Mouse (Mus musculus) layer of hippocampus, postnatal 14 days (tissue): ENCODE results near the gene Nedd9. TPM values are rescaled to one million over a fixed set of nuclear protein-coding genes. Genes with fewer than 3 reads are reported as not detected.
A peak's percentile ranks its signal among the peaks of the same experiment; 100 is the strongest.
"Not testable (repeated sequence)": the region's sequence is repeated elsewhere in the genome, so short reads cannot be mapped to it uniquely, and the experiment has no call there.

Experiments
- DNase-seq, 2 experiments: peaks; one replicate each; pipeline ENCODE4 v3.0.0; 2021 to 2022; ENCODE audit warnings: low spot score in 2 of 2, mixed read lengths in 1 of 2
- total RNA-seq, 2 experiments: library from RNA; stranded (reverse); gene quantifications; 2 replicates each; pipeline ENCODE4 v1.2.3; 2021

The Nedd9 gene
- total RNA-seq, 2 experiments from 2014 or later = 16.5 to 20.6 TPM

- DNase-seq = no peak
Measured at GRCm38 (mm10) chr13:41376111-41376510, 111.1 kb downstream of the Nedd9 start.

GRCm38 (mm10) chr13:41375696-41376095 is 111.5 kb downstream of the Nedd9 start:
- no peak for DNase-seq

- DNase-seq = no peak
Measured at GRCm38 (mm10) chr13:41374886-41375285, 112.3 kb downstream of the Nedd9 start.

GRCm38 (mm10) chr13:41372555-41373460 is 114.4 kb downstream of the Nedd9 start:
- no peak for DNase-seq

GRCm38 (mm10) chr13:41371547-41371946 is 115.6 kb downstream of the Nedd9 start:
- DNase-seq = no peak

- no peak for DNase-seq
Measured at GRCm38 (mm10) chr13:41368612-41369011, 118.5 kb downstream of the Nedd9 start.

- no peak for DNase-seq
Measured at GRCm38 (mm10) chr13:41367176-41367611, 120.0 kb downstream of the Nedd9 start.

DNA sequence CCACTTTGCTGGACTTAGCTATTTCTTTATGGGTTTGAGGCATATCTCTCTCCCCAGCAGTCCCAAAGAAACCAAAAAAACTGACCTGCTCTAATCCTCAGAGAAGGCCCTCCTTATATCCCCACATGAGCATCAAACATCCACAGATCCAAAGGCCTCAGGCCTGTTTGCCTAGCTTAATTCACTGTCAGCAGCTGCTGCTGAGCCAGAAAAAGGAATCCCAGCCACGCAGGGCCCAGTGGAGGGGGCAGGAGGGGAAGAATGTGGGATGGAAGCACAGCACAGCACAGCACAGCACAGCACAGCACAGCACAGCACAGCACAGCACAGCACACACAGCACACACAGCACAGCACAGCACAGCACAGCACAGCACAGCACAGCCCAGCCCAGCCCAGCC is 120.6 kb downstream of the Nedd9 start:
- not testable (repeated sequence) for DNase-seq

GRCm38 (mm10) chr13:41364273-41364672 is 122.9 kb downstream of the Nedd9 start:
- DNase-seq = no peak

GRCm38 (mm10) chr13:41362909-41363308 is 124.3 kb downstream of the Nedd9 start:
- no peak for DNase-seq

DNA sequence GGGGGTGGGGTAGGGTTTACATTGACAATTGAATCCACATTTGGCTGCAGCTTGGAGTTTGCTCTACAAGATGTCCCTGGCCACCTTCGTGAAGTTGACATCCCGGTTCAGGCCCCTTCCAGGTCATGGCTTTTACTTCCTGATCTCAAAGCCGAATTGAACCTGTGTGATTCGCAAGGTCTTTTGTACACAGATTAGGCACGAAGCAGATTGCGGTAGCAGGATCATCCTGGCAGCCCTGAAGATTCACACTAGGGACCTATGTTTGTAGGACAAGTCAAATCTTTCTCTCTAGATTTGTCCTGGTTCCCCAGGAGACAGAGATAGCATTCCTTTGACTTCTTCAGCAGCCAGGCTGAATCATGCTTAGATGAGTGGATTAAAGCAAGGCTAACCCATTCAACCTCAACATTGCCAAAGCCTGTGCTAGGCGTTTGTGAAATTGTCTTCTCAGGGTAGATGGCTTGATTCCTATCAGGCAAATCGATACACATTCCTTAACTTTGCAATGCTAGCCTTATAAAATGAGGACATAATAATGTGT is 126.8 kb downstream of the Nedd9 start:
- no peak for DNase-seq

GRCm38 (mm10) chr13:41359330-41360215 is 127.6 kb downstream of the Nedd9 start:
- no peak for DNase-seq

- peak; percentile 90 to 95 for DNase-seq
Measured at GRCm38 (mm10) chr13:41358480-41359180, 128.5 kb downstream of the Nedd9 start.

- peak in 1 of 2 experiments; percentile 43 for DNase-seq
Measured at GRCm38 (mm10) chr13:41358009-41358408, 129.2 kb downstream of the Nedd9 start.

DNA sequence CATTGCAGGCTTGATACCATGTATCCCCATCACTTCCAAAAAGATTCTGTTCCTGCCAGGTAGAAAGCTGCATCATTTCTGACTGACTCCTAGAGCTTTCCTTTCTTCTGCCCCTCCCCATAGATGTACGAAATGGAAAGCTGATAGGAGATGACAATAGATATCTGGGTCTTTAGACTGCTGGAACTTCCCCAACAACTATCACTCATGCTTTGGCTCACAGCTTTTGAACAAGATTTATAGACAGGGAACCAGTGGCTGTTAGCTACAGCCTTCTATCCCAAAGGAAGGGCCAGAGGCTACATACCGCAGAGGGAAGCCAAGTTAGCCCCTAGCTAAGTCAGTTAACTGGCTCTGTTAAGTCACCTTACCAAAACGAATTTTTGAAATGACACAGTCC is 129.6 kb downstream of the Nedd9 start:
- DNase-seq = no peak

- no peak for DNase-seq
Measured at GRCm38 (mm10) chr13:41357161-41357560, 130.0 kb downstream of the Nedd9 start.

- no peak for DNase-seq
Measured at GRCm38 (mm10) chr13:41355552-41355951, 131.6 kb downstream of the Nedd9 start.

DNA sequence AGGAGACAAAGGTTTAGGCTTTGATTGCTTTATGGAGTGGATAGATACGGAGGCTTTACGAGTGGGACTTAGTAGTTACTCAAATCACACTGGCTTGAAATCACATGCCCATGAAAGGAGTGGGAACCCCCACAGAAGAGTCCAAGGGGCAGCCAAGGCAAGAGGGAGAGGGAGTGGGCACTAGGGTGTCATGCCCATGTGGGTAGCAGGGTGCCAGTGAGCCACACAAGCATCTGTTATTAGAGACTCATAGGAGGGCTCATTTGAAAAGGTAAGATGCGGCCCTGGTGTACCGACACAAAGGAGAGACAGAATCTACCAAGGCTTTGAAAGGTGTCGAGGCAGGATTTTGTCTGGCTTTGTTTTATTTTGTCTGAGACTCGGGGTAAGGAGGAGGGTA is 132.6 kb downstream of the Nedd9 start:
- DNase-seq = no peak

DNA sequence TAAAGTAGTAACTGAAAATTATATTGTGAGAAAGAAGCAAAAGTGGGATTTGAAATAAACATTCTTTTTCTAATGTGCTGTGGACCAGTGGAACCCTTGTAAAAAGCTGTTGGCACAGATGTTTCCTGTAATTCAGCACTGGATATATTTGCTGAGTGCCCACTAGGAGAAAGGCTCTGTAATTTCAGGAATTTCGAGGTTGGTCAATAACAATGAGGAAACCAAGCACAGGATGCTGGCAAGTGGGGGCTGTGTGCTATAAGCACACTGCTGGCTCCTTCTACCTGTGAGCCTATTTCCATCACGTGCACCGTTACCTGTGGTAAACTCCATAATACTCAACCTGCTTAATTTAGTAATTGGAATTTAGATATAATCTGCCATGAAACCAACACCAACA is 133.5 kb downstream of the Nedd9 start:
- no peak for DNase-seq

DNA sequence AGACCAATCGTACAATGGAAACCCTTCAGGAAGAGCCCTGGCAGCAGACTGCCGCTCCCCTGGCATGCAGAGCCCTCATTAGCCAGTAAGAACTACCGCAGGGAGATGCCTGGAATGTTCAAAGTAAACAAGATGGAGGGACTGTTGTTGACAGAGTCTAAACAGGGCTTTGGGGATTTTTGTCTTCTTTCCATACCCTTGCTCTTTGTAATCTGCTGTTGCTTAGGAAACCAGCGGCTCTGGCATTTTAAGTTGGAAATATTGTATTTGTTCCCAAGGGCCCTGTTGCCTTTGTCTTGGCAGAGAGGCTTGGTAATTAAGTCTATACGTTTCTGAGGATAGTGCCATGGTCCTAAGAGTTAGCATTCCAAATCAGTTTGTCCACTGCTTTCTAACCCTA is 134.8 kb downstream of the Nedd9 start:
- peak in 1 of 2 experiments; percentile 47 for DNase-seq

GRCm38 (mm10) chr13:41350589-41350988 is 136.6 kb downstream of the Nedd9 start:
- DNase-seq = no peak
